Mouse (Mus musculus) urinary bladder, postnatal 14 days (tissue): ENCODE results near the gene Tfe3.
"Not testable (repeated sequence)": the region's sequence is repeated elsewhere in the genome, so short reads cannot be mapped to it uniquely, and the experiment has no call there.

ENCODE experiments used
- DNase-seq: peaks from one replicate; pipeline ENCODE4 v3.0.0; 2021; ENCODE audit warnings: low spot score

Gene Tfe3

GRCm38 (mm10) chrX:7750432-7751116 lies 11.8 kb upstream of the Tfe3 start, which contains the start of gene Ccdc120:
Ccdc120 (minus strand) TSS chrX:7750905.
- peak; percentile 67 for DNase-seq

GRCm38 (mm10) chrX:7753627-7754026 lies 8.7 kb upstream of the Tfe3 start:
- peak; percentile 25 for DNase-seq

DNA sequence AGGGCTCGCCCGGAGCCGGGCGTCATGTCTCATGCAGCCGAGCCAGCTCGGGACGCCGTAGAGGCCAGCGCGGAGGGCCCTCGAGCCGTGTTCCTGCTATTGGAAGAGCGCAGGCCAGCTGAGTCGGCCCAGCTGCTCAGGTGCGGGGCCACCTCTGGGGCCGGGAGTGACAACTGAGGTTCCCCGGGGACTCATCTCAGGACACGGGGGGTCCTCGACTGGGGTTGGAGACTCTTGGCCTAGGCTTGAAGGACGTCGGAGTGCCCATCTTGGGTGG lies 499 bp downstream of the Tfe3 start:
- no peak for DNase-seq

- peak; percentile 37 for DNase-seq
Observed at GRCm38 (mm10) chrX:7763631-7764393, 1.5 kb downstream of the Tfe3 start.

GRCm38 (mm10) chrX:7764657-7765280 lies 2.4 kb downstream of the Tfe3 start:
- no peak for DNase-seq

DNA sequence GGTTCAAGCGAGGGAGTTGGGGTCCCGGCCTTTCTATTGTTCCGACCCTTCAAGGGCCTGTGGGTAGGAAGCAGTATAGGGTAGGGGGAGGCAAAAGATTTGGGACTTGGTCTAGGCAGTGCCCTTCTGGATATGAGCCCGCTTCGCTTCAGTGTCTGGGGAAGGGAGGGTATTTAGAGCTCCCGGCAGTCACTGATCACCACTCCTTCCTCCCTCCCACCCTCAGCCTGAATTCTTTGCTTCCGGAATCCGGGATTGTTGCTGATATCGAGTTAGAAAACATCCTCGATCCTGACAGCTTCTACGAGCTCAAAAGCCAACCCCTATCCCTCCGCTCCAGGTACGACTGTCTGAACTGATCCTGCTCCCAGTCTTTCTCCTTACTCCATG lies 2.9 kb downstream of the Tfe3 start:
- no peak for DNase-seq

GRCm38 (mm10) chrX:7765764-7766163 lies 3.4 kb downstream of the Tfe3 start:
- DNase-seq, result peak; percentile 77

DNA sequence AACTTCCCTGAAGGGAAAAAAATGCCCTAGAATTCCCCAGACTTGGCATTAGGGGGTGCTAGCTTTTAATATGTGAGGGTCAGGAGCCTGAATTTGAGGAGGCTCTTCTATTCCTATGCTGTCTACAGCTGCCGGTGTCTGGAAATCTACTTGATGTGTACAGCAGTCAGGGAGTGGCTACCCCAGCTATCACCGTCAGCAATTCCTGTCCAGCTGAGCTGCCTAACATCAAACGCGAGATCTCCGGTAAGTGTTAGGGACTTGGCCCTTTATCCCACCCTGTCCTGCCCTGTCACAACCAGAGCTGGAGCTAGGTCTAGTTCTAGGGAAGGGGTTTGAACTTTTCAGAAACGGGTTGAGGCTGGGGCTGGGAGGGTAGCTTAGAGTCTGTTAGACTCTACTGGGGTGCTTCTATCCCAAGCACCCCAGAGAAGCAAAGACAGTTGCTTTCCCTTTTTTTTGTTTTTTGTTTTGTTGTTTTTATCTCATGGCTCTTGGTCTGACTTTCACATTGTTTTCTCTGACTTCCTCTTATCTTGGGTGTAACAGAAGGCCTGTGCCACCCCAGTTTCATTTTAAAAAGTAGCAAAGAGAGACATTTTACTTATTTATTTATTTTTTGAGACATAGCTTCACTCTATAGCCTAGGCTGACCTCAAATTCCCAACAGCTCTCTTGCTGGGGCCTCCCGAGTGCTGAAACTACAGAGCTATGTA lies 7.1 kb downstream of the Tfe3 start:
- no peak for DNase-seq

- DNase-seq, result no peak
Observed at GRCm38 (mm10) chrX:7772766-7773165, 10.4 kb downstream of the Tfe3 start.

DNA sequence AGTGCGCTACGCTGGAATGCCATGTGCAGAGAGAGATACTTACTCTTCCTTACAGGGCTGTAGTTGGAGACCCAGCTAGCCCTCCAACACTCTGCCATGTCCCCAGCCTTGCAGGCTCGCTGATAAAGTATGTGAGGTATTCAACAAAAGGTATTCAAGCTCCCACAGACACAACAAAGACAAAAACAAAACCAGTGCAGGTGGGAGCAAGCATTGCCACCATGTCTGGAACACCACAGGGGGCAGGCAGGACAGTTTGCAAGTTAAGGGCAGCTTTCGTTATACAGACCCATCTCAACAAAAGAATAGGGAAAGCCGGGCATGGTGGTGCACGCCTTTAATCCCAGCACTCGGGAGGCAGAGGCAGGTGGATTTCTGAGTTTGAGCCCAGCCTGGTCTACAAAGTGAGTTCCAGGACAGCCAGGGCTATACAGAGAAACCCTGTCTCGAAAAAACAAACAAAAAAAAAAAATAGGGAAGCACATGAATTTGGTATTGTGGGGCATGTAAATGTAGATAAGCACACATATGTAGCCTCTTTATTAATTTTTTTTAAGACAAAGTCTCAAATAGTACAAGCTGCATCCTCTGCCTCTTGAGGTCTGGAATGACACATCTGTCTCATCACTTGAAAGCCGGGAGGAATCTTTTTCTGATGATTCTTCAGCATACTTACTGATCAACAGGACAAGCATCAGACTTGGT lies 13.3 kb downstream of the Tfe3 start:
- no peak for DNase-seq

DNA sequence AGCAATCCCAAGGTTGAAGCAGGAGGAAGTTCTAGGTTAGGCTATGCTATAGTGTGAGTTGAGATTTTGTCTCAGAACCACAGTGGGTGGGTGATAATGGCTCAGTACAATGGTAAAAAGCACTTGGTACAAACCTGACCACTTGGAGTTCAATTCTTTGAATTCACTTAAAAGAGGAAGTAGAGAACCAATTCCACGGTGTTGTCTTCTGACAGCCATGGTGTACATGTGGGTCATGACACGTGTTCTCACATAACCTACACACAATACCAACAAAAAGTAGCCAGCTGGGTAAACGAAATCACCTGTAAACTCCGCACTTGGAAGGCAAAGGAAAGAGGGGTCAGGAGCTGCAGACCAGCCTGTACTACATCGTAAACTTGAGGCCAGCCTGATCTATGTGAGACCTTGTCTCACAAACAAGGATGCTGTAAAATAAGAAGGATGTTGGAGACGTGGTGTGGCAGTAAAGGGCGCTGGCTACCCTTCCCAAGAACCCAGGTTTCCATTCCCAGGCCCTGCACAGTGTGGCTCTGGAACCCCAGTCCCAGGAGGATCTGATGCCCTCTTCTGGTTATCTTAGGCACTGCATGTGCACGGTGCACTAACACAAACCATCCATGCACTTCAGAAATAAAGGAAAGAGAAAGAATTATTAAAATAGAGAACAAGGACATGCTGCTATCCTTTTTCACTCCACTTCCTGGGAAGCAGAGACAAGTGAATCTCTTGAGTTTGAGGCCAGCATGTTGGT lies 14.1 kb downstream of the Tfe3 start:
- peak; percentile 62 for DNase-seq

DNA sequence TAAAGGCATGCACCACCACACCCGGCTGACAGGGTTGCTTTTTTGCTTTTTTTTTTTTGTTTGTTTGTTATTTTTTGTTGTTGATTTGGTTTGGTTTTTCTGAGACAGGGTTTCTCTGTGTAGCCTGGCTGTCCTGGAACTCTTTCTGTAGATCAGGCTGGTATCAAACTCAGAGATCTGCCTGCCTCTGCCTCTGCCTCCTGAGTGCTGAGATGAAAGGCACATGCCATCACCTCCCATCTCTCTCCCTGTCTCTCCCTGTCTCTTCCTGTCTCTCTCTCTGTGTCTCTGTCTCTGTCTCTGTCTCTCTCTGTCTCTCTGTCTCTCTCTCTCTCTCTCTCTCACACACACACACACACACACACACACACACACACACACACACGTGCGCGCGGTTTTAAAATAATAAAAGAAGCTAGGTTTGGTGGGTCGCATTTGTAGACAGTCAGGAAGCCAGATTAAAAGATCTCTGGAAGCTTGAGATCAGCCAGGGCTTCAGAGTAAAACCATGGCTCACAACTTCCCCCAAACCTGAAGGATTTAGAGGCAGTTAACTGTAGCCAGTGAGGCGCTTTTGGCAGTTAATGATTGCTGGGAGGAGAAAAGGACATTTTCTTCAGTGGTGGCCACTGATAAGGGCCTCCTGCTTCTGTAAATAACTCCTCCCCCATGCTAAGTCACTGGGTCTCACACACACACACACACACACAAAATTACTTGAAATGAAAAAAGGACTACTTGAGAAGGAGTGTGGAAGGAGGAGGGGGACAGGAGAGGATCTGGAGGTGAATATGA lies 16.3 kb downstream of the Tfe3 start:
- no peak for DNase-seq

DNA sequence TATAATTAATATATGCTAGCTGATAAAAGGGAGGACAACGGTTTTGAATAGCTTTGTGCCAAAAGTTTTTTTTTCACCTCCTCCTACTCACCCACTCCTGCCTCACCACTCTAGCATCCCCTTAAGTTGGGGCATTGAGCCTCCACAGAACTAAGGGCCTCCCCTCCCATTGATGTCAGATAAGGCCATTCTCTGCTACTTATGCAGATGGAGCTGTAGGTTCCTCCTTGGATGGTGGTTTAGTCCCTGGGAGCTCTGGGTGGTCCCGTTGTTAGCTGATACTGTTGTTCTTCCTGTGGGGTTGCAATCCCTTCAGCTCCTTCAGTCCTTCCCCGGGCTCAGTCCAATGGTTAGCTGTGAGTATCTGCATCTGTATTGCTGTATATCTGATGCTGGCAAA lies 16.9 kb downstream of the Tfe3 start:
- no peak for DNase-seq

GRCm38 (mm10) chrX:7782603-7783092 lies 20.3 kb downstream of the Tfe3 start:
- no peak for DNase-seq

- DNase-seq, result peak; percentile 72
Observed at GRCm38 (mm10) chrX:7789542-7790136, 27.3 kb downstream of the Tfe3 start, which contains the start of gene Gripap1. Gripap1 (plus strand) TSS chrX:7789765.

DNA sequence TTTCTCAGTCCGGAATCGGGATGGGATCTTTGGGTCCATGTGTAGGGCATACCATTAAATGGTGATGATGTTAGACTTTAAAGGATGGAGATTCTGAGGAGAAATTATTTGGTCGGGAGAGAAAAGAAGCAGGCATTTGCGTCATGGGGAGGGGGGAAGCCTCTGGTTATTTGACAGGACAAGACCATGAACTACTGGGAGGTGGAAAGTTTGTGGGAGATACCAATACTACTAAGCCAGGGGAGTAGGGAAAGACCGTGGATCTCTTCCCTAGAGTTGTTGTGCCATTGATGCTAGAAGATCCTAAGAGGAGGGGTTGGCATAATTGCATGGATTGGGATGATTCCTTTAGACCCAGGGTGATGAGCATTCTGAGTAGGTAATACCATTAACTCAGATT lies 27.9 kb downstream of the Tfe3 start:
- no peak for DNase-seq

- DNase-seq, result no peak
Observed at GRCm38 (mm10) chrX:7793361-7793760, 31.0 kb downstream of the Tfe3 start.

- peak; percentile 14 for DNase-seq
Observed at GRCm38 (mm10) chrX:7795016-7795415, 32.7 kb downstream of the Tfe3 start.

GRCm38 (mm10) chrX:7797327-7797726 lies 35.0 kb downstream of the Tfe3 start:
- DNase-seq, result no peak

DNA sequence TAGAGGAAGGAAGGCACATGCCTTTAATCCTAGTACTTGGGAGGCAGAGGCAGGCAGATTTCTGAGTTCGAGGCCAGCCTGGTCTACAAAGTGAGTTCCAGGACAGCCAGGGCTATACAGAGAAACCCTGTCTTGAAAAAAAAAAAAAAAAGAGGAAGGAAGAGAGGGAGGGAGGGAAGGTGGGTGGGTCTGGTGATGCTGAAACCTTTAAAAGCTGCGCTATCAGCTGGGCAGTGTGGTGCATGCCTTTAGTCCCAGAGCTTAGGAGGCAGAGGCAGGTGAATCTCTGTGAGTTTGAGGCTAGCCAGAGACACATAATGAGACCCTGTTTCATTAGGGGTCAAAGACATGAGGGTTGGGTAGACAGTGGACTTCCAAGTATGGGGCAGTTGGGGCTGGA lies 39.8 kb downstream of the Tfe3 start:
- DNase-seq, result not testable (repeated sequence)
